Mouse (Mus musculus) left cerebral cortex, adult 11 months (tissue): ENCODE measurements at regions not wholly inside any gene's neighbourhood (a gene's known extent, or its start where the extent isn't known, plus 50 kb on each side); places are given as distances from the start of the nearest gene placed in this dataset.
"Not testable (repeated sequence)": the region's sequence is repeated elsewhere in the genome, so short reads cannot be mapped to it uniquely, and the experiment has no call there.

Source experiments
- DNase-seq: peaks from one replicate; pipeline ENCODE4 v3.0.0; 2022; ENCODE audit warnings: low spot score

DNA sequence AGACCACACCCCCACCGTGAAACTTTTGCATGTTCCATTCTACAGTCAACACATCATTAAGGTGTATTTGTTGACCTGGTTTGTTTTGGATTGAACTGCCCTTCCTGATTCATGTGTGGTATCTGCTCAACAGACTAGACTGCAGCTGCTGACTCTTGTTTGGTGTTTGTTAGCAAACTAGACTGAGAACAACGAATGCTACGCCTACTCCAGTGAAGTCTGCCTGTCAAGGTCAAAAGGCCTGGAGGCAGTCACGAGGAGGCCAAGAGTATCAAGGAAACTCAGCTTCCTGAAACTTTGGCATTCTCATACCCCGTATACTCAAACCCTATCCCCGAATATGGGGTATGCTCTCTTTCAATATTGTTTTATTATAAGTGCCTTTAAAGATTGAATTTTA lies 194.2 kb upstream of the Spin1 start:
- not testable (repeated sequence) for DNase-seq

DNA sequence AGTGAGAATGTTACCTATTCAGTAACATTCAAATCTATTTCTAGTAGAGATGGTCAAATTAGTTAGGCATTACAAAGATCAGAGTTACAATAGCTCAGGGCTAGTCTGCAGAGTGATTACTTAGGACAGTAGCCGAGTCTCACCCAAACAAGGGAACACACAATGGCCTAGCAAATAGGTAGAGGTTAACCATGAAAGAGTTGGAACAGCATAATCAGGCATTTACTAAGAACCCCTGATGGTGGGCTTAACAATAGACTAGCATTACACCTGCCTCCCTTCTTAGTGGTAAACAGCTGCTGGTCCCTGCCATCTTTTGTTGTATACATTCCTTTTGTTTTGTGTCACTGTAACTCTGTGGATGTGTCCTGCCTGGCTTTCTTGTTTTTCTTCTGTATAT lies 193.8 kb upstream of the Spin1 start:
- no peak for DNase-seq

GRCm38 (mm10) chr13:50912776-50913175 lies 187.9 kb upstream of the Spin1 start:
- not testable (repeated sequence) for DNase-seq

GRCm38 (mm10) chr13:50934017-50934416 lies 166.7 kb upstream of the Spin1 start:
- not testable (repeated sequence) for DNase-seq

DNA sequence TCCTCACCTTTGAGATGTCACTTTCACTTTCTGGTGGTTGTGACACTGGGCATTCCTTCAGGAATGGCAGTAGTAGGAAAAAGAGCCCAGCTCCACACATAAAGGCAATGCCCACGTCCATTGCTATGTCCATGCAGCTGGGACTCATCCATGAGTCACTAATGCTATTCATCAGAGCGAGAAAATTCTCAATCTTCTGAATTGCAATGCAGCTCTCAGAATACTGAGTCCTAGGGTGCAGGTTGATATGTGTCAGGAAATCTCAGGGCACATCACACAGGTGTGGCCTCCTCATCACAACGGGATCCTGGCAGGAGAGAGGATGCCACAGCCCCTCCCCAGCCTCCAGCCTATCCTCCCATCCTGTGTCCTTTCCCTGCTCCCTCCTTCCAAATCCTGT lies 158.1 kb upstream of the Spin1 start:
- no peak for DNase-seq

DNA sequence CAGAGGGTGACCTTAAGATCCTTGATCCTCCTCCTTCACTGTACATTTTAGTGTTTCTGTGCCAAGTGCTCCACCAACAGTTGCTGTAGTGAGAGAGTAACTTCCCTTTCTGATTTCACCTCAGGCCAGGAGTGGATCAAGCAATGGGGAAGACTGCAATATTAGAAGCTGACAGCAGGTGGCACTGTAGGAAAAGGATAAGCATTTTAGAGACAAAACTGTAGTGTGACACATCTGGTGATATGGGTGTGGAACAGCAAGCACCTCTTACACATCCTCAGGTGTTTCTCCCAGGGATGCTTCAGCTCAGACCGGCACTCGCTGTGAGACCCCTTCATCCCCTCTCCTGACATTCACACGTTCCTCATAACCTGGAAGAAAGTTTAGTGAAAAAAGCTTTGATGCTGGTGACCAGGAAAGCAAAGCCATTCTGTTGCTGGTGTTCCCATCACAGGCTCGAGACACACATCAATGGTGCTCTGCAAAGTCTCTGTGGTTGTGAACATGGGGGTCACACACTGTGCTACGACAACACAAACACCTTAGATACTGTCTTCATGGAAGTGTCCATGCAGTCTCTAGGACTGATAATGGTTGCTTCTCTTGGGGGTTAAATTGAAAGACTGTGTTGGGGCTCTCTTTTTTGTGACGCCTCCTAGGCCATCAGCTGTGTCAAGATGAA lies 151.0 kb upstream of the Spin1 start:
- DNase-seq = peak; percentile 72

GRCm38 (mm10) chr13:50954671-50955070 lies 146.0 kb upstream of the Spin1 start:
- no peak for DNase-seq

DNA sequence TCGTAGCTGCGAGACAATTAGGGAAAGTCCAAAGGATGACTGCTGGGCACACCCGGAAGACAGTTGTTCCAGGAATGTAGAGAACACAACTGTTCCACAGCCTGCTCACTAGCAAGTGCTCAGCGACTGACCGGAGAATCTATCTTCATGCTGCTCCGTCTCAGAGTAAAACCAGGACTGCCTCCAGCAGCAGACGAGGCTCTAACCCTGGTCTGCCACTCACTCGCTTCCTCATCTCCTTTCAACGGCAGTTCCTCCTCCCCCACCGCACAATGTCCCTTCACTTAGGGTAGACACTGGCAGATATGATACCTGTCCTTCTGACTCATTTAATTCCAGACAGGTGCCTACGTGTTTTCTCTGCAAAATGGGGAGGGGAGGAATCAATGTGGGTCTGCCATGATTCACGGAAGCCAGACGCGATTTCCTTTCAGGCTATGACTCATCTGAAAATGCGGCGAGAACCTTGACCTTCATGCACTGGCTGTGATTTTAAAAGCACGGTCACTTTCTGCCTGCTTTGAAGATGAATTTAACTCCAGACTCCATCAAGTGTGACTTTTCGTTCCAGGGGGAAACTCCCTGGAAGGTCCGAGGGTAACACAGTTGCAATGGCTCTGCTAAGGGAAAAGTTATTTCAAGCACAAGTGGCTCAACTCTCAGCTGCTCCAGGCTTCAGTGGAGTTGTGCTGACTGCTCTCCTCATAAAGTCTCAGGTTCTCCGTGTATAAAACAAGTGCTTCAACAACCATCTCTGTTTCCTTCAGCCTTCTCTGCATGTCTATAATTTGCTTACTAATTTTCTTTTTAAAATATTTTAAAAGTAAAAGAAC lies 142.4 kb upstream of the Spin1 start:
- DNase-seq = no peak

DNA sequence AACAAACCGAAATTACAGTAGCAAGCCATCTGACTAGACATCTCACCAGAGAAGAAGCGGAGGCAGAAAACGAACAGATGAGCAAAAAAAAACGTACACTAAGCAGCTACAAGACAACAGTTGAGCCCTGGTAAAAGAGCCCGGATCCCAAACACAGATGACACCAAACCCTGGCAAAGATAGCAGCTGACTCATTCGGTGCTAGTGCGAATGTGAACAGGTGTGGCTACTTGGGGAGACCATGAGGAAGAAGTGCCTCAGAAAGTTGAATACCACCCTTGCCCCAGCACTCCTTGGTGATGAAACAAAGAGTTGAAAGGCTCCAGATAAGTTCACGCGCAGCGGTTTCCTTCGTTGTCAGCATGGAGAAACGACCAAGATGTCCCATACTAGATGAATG lies 139.8 kb upstream of the Spin1 start:
- DNase-seq = no peak

- DNase-seq = no peak
These were observed 136.6 kb upstream of the Spin1 start for GRCm38 (mm10) chr13:50964070-50964469.

DNA sequence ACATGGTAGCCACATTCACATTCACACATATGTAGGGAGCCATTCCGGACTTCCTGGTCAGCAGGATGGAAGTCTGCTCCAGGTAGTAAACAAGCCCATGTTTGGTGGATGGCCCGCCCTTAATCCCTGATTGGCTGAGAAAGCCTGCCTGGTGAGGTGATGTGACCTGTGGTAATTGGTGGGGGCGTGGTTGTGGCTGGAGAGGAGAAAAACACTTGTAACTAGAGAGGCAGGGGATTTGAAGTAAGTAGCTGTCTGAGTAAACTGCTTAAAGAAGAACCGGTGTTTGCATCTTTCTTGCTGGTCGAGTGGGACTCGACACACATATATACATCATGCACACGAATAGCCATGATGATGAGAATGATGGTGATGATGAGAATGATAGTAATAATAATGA lies 135.6 kb upstream of the Spin1 start:
- DNase-seq = not testable (repeated sequence)

DNA sequence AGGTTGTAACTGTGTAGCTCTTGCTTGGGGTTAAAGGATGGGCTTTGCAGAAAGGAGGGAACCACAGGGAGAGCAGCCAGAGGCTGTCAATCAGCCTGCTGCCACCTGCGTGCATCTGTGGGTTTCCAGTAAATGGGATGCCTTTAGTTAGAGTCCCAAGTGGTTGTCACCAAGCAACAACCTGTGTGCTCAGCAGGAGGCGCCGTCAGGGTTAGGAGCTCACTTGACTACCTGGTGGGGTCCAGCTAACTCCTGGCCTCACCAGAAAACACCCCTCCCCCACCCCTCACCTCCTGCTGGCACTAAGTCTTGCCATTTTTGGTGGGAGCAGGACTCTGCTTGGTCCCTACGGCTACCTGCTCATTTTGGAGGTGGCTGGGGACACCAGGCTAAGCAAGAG lies 135.0 kb upstream of the Spin1 start:
- no peak for DNase-seq

DNA sequence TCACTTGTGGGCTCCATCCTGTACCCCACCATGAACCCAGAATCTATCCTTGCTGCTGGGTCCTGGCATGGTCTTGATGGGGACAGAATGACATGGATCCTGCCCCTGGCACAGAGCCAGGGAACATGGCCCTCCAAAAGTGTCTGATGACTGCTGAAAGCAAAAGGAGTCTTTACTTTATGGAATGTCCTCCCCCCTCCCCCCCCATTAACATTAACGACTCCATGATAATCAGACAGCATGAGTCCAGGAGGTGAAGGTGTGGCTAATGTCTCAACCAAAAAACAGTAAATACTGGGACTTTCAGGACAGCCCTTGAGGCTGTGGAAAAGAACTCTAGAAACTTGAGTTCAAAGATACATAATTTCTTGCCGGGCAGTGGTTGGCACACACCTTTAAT lies 133.9 kb upstream of the Spin1 start:
- no peak for DNase-seq

DNA sequence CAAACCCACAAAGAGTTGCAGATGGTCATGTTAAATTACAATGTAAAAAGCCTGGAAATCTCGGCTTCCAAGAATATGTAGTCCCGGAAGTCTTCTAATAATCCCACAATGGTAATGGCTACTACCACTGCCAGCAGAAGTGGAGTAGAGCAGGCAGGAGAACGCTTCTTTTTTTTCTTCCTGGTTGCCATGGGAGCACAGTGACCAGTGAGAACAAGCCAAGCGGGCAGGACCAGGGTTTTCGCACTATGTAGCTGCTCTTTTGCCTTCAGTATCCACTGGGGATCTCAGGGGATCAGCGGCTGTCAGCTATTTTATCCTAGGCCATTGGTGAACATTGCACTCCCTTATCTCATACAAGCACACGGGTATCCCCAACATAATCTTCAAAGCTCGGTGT lies 127.3 kb upstream of the Spin1 start:
- DNase-seq = no peak

GRCm38 (mm10) chr13:50975306-50975920 lies 125.3 kb upstream of the Spin1 start:
- DNase-seq = no peak

- DNase-seq = no peak
These were observed 118.7 kb upstream of the Spin1 start for GRCm38 (mm10) chr13:50982005-50982404.

DNA sequence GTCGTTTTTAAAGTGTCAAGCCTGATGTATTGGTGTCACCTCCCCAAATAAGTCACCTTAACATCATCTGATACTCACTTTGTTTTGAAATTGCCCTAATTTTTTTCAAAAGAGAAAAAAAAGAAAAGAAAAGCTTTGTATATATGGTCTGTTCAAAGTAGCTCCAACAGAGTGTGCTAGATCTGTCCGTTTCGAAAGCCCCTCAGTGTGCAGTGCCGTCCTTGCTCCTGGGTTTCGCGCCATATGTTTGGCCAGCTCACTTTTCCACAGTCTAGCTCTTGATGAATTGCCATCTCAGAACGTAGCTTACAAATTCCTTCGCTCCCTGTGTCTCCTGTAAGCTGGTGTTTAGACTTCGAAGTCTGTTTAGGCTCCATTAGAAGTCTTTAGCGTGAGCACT lies 117.7 kb upstream of the Spin1 start:
- no peak for DNase-seq

GRCm38 (mm10) chr13:50991726-50992432 lies 108.8 kb upstream of the Spin1 start:
- DNase-seq = no peak

DNA sequence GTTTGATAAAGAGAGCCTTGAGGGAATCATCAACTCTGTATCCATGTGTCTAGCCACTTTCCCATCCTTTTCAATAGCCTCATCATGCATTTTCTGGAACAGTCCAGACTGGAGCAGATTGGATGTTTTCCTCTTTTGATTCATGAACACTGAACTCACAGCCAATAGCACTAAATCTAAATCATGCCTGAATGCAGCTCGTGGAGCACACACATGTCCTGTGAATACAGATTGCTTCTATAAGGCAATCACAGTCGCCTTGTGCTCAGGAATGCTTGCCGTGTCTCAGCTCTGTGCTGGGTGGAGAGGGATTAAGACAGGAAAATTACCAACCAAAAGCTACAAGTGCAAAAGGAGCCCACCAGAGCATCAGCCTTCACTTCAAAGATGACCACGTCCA lies 100.9 kb upstream of the Spin1 start:
- no peak for DNase-seq

DNA sequence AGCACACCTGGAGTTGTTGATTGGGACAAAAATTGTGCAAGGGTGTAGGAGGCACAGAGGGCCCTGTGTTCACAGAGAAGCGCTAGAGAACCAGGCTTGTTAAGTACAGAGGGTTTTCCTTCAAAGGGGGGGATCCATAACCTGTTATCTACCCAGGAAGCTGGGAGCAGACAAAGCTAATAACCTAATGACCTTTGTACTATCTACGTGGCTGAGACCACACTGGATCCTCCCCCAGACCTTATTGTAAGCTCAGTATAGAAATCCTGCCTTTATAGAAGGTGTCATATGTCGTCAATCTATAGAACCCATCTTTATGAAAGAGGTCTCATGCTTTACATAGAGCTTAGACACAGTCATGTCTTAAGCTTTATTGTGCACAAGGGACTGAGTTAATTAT lies 95.9 kb upstream of the Spin1 start:
- DNase-seq = no peak

- no peak for DNase-seq
These were observed 89.9 kb upstream of the Spin1 start for GRCm38 (mm10) chr13:51010736-51011135.

DNA sequence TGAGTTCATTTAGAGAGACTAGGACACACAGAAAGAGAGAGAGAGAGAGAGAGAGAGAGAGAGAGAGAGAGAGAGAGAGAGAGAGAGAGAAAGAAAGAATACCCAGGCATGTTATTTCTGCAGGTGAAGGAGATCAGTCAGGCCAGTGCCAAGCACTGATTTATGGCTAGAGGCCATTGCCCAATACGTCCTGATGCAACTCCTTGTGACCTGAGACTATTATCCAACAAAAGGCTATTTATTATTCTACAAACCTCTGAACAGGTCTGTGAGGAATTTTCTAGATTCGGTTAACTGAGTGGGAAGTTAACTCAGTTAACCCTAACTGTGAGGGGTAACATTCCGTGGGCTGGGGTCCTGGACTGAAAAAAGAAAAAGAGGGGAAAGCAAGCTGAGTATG lies 84.5 kb upstream of the Spin1 start:
- DNase-seq = no peak
